Mouse (Mus musculus) liver, embryonic 14.5 days (tissue): ENCODE data around the gene Hadh. TPM values are rescaled to one million over a fixed set of nuclear protein-coding genes. Genes with fewer than 3 reads are reported as not detected.

Experiments
- ATAC-seq: fragments of 200-750 bp; cut with Nextera tagmentation; 2 replicates; pipeline ENCODE4 v1.8.0; 2017; ENCODE audit warnings: moderate number of reproducible peaks, mild to moderate bottlenecking, moderate library complexity; ENCODE audit not compliant: insufficient read depth
- DNase-seq, 3 experiments: peaks; one replicate each; pipeline ENCODE4 v3.0.0-alpha.2; 2012 to 2013; ENCODE audit warnings: low read depth in 3 of 3, low spot score in 3 of 3
- H3K27ac ChIP-seq: fragments of 300-500 bp; sonication (generic); 2 replicates; pipeline ENCODE4 v1.5.1; 2014; ENCODE audit warnings: moderate library complexity, mild to moderate bottlenecking, control low read depth, inconsistent platforms
- H3K27me3 ChIP-seq: fragments of 300-500 bp; sonication (generic); 2 replicates; pipeline ENCODE4 v1.6.1; 2014; ENCODE audit warnings: mild to moderate bottlenecking, low read length, moderate library complexity; ENCODE audit not compliant: control insufficient read depth, insufficient read depth
- H3K36me3 ChIP-seq: fragments of 300-500 bp; sonication (generic); replicated peaks from 2 replicates; pipeline ENCODE4 v1.6.1; 2014; ENCODE audit warnings: low read depth; ENCODE audit not compliant: control insufficient read depth, insufficient read depth
- H3K4me1 ChIP-seq, 2 experiments: fragments of 200-500 bp in 1 of 2; fragments of 300-500 bp in 1 of 2; sonication (generic) in 1 of 2; replicated peaks; 2 replicates each; pipeline ENCODE4 v1.6.1; 2012 to 2014; ENCODE audit warnings: antibody characterized with exemption in 1 of 2, inconsistent platforms in 1 of 2, low read length in 1 of 2; ENCODE audit not compliant: control insufficient read depth in 2 of 2, insufficient read depth in 2 of 2
- H3K4me2 ChIP-seq: fragments of 300-500 bp; sonication (generic); 2 replicates; pipeline ENCODE4 v1.6.1; 2014; ENCODE audit warnings: low read depth, mild to moderate bottlenecking, control low read depth, moderate library complexity
- H3K4me3 ChIP-seq, 2 experiments: fragments of 200-500 bp in 1 of 2; fragments of 300-500 bp in 1 of 2; sonication (generic) in 1 of 2; 2 replicates each; pipeline ENCODE4 v1.5.1; 2012 to 2014; ENCODE audit warnings: low read depth in 2 of 2, low read length in 2 of 2, mild to moderate bottlenecking in 2 of 2, control low read depth in 1 of 2, inconsistent platforms in 1 of 2, moderate library complexity in 1 of 2; ENCODE audit not compliant: insufficient read depth in 1 of 2
- H3K9ac ChIP-seq: fragments of 300-500 bp; sonication (generic); replicated peaks from 2 replicates; pipeline ENCODE4 v1.6.1; 2014; ENCODE audit warnings: mild to moderate bottlenecking, control low read depth, moderate library complexity
- H3K9me3 ChIP-seq: fragments of 300-500 bp; sonication (generic); 2 replicates; pipeline ENCODE4 v1.6.1; 2016; ENCODE audit warnings: low read length, mixed read lengths; ENCODE audit not compliant: control insufficient read depth
- CTCF ChIP-seq: IDR thresholded peaks from 2 replicates; pipeline ENCODE4 v1.5.1; 2016; ENCODE audit warnings: antibody characterized with exemption, low read depth, control low read depth
- EP300 ChIP-seq: IDR thresholded peaks from 2 replicates; pipeline ENCODE4 v1.6.1; 2016; ENCODE audit warnings: antibody characterized with exemption, low read depth
- WGBS: fragments of 180-500 bp; shearing (Covaris S2); extraction: QIAGEN DNeasy Blood & Tissue Kit; methylation state at CpG from one replicate; pipeline ENCODE4 v1.1.7; 2014; ENCODE audit not compliant: insufficient replicate concordance; 5-methylcytosine and 5-hydroxymethylcytosine counted together
- polyA plus RNA-seq, 2 experiments: library from polyadenylated mRNA; depleted of rRNA in 1 of 2; stranded (reverse) in 1 of 2; unstranded in 1 of 2; fragments of >200 nt; fragmentation: Nextera tagmentation in 1 of 2; extraction: Ambion mirVana in 1 of 2; gene quantifications; 2 replicates each; pipeline versions ENCODE4 v1.2.1 to v1.2.3; 2012 to 2014

The Hadh gene
- polyA plus RNA-seq, 2 experiments, result 78.3 to 98.0 TPM

DNA sequence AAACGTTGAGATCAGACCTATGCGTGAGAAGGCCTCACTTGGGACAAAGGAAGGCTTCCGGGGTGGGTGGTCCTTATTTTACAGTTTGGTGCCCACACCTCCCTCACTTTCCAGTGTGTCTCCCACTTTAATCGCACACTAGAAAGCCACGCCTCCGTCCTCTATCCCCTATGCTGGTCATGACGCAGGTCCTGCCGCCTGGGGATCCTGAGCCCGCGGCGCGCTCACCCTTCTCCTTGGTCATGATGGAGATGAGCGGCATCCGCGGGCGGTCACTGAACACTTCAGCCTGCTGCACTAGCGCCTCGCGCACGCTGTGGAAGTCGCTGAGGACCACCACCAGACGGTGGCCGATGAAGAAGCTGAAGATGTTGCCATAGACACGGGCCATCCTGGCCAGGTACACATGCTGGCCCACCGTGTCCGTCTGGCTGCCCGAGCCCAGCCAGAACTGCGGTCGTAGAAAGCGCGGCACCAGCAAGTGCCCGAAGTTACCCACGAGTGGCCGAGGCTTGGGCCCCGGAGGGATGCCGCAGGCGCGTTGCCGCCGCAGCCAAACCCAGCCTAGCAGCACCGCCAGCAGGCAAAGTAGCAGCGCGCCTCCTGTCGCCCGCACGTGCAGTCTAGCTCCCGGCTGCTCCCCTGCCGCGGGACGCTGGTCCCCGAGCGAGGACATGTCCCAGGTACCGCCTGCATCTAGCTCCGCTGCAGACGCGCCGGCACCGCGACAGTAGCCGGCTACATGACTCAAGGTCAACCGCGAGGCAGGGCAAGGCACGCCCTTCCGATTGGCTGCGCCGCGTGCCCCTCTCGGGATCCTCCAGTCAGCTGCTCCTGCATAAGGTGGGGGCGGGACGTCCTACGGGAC, 30.8 kb upstream of the Hadh start, which contains the start of gene Cyp2u1:
Gene Cyp2u1, minus strand, starts transcription at position 776 of the 868 bp plus-strand sequence.
- WGBS, result 1% methylated on average over 70 of the region's 71 CpGs
- no peak for TF ChIP-seq EP300
- TF ChIP-seq CTCF, result peak; percentile 25; the same call in 1 of the 2 replicates
- Histone ChIP-seq H3K36me3 (no peaks in the 10 kb centered on the region), H3K4me3 (peak within 1 kb of the TSS; percentile 46 to 52), H3K27ac (no peak within 1 kb of the TSS), H3K4me2 (peak within 1 kb of the TSS; percentile 65), H3K27me3 (no peaks in the 10 kb centered on the region), H3K4me1 (0 out of 4 replicates have a peak, but pooled peaks cover 0 to 2% of the 10 kb centered on the region in 2 experiments), H3K9ac (no peak within 1 kb of the TSS), H3K9me3 (no peaks in the 10 kb centered on the region)
- peak; percentile 51 to 64 (median 55) for DNase-seq
- ATAC-seq, result peak; percentile 94

DNA sequence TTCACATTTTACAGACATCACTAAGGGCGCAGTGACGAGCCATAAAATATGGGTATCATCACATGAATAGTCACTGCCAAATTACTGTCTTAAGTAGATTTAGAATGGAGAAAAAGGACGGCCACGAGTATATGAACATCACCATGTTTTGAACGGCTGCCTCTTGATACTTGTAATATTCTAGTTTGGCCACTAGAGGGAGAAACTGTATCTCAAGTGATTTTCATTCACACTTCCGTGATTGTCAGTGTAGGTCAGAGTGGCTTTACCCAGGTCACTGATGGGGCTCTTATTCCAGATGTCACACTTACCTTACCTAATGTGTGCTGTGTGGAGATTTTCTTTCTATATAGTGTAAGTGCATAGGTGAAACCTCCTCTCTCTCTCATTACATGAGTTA, 28.0 kb upstream of the Hadh start:
- Histone ChIP-seq H3K9ac (no peak overlapping the region), H3K4me2 (no peak overlapping the region), H3K4me1 (0 out of 4 replicates have a peak, but pooled peaks cover 0 to 2% of the 10 kb centered on the region in 2 experiments), H3K9me3 (no peaks in the 10 kb centered on the region), H3K36me3 (no peaks in the 10 kb centered on the region), H3K27me3 (no peaks in the 10 kb centered on the region), H3K4me3 (no peak overlapping the region), H3K27ac (no peak overlapping the region)
- DNase-seq (peak in 1 of 3 experiments; percentile 35), ATAC-seq (no peak)
- WGBS, result 7% methylated on average over 6 of the region's 6 CpGs
- TF ChIP-seq CTCF, result peak; percentile 62
- TF ChIP-seq EP300, result no peak

DNA sequence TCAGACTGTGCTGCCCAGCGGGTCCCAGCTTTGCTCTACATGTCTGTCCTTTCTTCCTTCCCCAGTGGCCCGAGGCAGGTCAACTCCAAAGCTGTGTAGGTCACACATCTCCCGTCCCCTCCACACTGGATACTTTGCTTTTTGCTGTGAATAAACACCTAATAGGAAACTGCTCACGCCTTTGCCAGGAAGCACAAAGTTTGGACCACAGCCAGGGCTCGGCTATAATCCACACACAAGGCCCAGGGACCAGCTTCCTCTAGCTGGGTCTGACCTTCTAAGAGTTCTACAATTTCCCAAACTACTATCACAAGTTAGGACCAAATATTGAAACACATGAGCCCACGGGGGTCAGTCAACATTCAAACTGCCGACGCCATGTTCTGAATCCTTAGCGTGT, 27.2 kb upstream of the Hadh start:
- H3K9ac ChIP-seq, result no peak overlapping the region
- DNase-seq (no peak), ATAC-seq (no peak)
- no peaks in the 10 kb centered on the region for H3K9me3 ChIP-seq
- no peak overlapping the region for H3K4me3 ChIP-seq
- no peaks in the 10 kb centered on the region for H3K36me3 ChIP-seq
- TF ChIP-seq EP300 (no peak), CTCF (no peak)
- 0 out of 4 replicates have a peak, but pooled peaks cover 0 to 2% of the 10 kb centered on the region in 2 experiments for H3K4me1 ChIP-seq
- no peaks in the 10 kb centered on the region for H3K27me3 ChIP-seq
- 67% methylated on average over 9 of the region's 9 CpGs for WGBS
- H3K4me2 ChIP-seq, result no peak overlapping the region
- H3K27ac ChIP-seq, result no peak overlapping the region

DNA sequence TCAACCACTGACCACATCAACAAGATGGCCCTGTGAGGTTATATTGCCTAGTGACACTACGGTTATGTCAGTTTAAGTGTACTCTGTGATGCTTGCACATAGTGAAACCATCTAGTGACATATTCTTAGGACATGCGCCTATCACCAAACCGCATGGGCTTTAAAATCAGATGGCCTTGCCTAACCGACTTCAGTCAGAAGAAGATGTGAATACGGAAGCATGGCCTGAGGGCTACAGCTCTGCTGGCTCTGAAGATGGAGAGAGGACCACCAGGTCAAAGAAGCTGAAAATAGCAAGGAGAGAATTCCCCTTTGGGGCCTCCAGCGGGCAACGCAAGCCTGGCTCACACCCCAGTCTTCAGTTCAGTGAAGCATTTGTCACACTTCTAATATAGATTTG, 25.0 kb upstream of the Hadh start:
- TF ChIP-seq EP300, result no peak
- TF ChIP-seq CTCF, result no peak
- no peak for DNase-seq

DNA sequence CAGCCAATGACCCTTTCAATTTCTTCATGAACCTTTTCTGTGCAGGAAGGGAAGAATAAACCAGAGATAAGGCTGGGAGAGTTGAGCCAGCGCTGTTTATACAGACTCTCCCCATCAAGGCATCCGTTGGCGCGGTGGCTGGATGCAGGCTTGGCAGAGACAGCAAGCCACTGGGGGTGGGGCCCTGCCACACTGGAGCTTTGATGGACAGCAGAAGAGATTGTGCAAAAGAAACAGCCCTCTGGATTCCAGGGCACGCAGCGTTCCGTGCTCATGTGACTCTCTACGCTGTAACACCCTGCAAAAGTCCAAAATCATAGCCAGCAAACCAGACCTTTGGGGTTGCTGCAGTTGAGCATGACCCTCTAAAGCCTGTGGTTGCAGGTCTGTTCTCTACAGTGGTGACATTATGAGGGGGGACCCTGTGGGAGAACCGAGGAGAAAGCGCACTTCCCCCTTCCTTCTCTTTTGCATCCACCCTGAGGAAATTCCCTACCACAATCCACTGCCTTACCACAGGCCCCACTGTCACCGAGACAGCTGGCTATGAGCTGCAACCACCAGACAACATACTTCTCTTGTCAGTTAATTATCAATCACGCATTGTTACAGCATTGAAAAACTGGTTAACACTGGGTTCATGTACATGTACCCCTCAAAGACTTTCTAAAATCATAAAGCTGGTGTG, 23.8 kb upstream of the Hadh start:
- no peaks in the 10 kb centered on the region for H3K36me3 ChIP-seq
- TF ChIP-seq CTCF (no peak), EP300 (no peak)
- ATAC-seq, result peak; percentile 35; the same call in 1 of the 2 replicates
- no peaks in the 10 kb centered on the region for H3K4me1 ChIP-seq
- H3K4me3 ChIP-seq, result no peak overlapping the region
- no peak overlapping the region for H3K4me2 ChIP-seq
- WGBS, result 54% methylated on average over 12 of the region's 12 CpGs
- H3K27me3 ChIP-seq, result no peaks in the 10 kb centered on the region
- no peak overlapping the region for H3K27ac ChIP-seq
- H3K9me3 ChIP-seq, result no peaks in the 10 kb centered on the region
- no peak for DNase-seq
- no peak overlapping the region for H3K9ac ChIP-seq

More for the DNA sequence above, 25.0 kb upstream of the Hadh start:
- H3K9ac ChIP-seq, result no peak overlapping the region
- 78% methylated on average over 7 of the region's 7 CpGs for WGBS
- no peak overlapping the region for H3K4me2 ChIP-seq
- no peak overlapping the region for H3K4me3 ChIP-seq
- ATAC-seq, result no peak
- no peak overlapping the region for H3K27ac ChIP-seq
- no peaks in the 10 kb centered on the region for H3K4me1 ChIP-seq
- H3K9me3 ChIP-seq, result no peaks in the 10 kb centered on the region
- no peaks in the 10 kb centered on the region for H3K27me3 ChIP-seq
- H3K36me3 ChIP-seq, result no peaks in the 10 kb centered on the region
